Mouse (Mus musculus): ENCODE measurements at regions not wholly inside any gene's neighbourhood (a gene's known extent, or its start where the extent isn't known, plus 50 kb on each side); places are given as distances from the start of the nearest gene placed in this dataset.

- DNase-seq = no peak
Measured at GRCm38 (mm10) chr8:127909580-127909979, 448.8 kb upstream of the Nrp1 start.

GRCm38 (mm10) chr8:127914086-127914485 is 444.3 kb upstream of the Nrp1 start:
- no peak for DNase-seq

- DNase-seq = no peak
Measured at GRCm38 (mm10) chr8:127914914-127915313, 443.5 kb upstream of the Nrp1 start.

GRCm38 (mm10) chr8:127915591-127916028 is 442.8 kb upstream of the Nrp1 start:
- no peak for DNase-seq

GRCm38 (mm10) chr8:127921925-127922324 is 436.5 kb upstream of the Nrp1 start:
- DNase-seq = no peak

GRCm38 (mm10) chr8:127923321-127923720 is 435.1 kb upstream of the Nrp1 start:
- DNase-seq = no peak

GRCm38 (mm10) chr8:127932276-127932675 is 426.1 kb upstream of the Nrp1 start:
- DNase-seq = no peak

GRCm38 (mm10) chr8:127936792-127937435 is 421.5 kb upstream of the Nrp1 start:
- no peak for DNase-seq

GRCm38 (mm10) chr8:127939284-127939985 is 419.0 kb upstream of the Nrp1 start:
- no peak for DNase-seq

- DNase-seq = no peak
Measured at GRCm38 (mm10) chr8:127939986-127940359, 418.4 kb upstream of the Nrp1 start.

- DNase-seq = no peak
Measured at GRCm38 (mm10) chr8:127942319-127942718, 416.1 kb upstream of the Nrp1 start.

GRCm38 (mm10) chr8:127944955-127945498 is 413.4 kb upstream of the Nrp1 start:
- no peak for DNase-seq

GRCm38 (mm10) chr8:127957571-127957970 is 400.8 kb upstream of the Nrp1 start:
- no peak for DNase-seq

- no peak for DNase-seq
Measured at GRCm38 (mm10) chr8:127958351-127959044, 399.9 kb upstream of the Nrp1 start.

GRCm38 (mm10) chr8:127962862-127963261 is 395.5 kb upstream of the Nrp1 start:
- no peak for DNase-seq

- no peak for DNase-seq
Measured at GRCm38 (mm10) chr8:127963625-127964024, 394.8 kb upstream of the Nrp1 start.

GRCm38 (mm10) chr8:127964801-127965200 is 393.6 kb upstream of the Nrp1 start:
- no peak for DNase-seq

- DNase-seq = no peak
Measured at GRCm38 (mm10) chr8:127965341-127965740, 393.1 kb upstream of the Nrp1 start.

- no peak for DNase-seq
Measured at GRCm38 (mm10) chr8:127968026-127968425, 390.4 kb upstream of the Nrp1 start.

GRCm38 (mm10) chr8:127973194-127973593 is 385.2 kb upstream of the Nrp1 start:
- DNase-seq = no peak

- no peak for DNase-seq
Measured at GRCm38 (mm10) chr8:127977746-127978145, 380.7 kb upstream of the Nrp1 start.

- no peak for DNase-seq
Measured at GRCm38 (mm10) chr8:127979180-127980030, 379.0 kb upstream of the Nrp1 start.

Data from heart, postnatal 4 days (tissue).